Mouse (Mus musculus): ENCODE data around the gene Degs1.

The Degs1 gene

DNA sequence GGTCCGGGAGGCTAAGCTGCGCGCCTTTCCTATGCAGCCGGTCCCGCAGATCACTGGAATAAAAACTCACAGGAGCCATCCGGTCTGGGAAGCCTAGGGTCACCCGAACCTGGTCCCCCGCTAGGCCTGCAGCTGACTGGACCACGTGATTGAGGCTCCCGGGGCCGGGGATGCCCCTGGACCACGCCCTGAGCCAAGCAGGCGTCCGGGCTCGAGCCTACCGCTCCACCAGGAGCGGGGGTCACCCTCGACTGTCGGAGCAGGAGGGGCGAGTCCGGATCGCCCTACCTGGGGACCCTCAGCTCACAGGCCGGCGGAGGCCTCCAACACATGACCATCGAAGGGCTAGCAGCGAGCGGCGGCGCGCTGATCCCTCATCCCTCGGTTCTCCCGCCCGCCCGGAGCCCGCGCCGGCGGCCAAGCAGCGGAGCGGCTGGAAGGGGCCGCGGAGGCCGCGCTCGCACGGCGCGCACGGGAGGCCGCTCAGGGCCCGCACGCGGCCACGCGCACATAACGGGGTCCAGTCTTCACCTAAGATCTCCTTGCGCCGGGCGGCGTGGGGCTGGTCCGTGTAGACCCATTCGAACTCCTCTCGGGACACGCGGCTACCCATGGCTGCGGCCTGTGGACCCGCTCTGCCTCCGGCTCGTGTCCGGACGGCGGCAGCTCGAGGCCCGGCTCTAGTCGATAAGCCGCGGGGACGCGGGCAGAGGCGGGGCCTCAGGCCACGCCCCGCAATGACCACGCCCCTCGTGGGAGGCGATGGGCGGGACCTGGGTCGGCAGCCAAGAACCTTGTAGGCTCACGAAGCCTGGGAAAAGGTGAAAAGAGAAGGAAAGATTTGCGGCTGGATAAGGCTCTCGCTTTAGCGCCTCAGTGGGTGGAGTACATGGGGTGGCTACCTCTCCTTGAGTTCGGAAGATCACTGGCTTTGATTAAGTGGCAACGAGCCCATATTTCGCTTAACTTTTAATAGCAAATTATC is at the start of gene Degs1:
TSS of gene Degs1 (minus strand) at position 714 of the 985 bp plus-strand sequence.
- under 1% methylated on average over 92 of the region's 94 CpGs for WGBS

DNA sequence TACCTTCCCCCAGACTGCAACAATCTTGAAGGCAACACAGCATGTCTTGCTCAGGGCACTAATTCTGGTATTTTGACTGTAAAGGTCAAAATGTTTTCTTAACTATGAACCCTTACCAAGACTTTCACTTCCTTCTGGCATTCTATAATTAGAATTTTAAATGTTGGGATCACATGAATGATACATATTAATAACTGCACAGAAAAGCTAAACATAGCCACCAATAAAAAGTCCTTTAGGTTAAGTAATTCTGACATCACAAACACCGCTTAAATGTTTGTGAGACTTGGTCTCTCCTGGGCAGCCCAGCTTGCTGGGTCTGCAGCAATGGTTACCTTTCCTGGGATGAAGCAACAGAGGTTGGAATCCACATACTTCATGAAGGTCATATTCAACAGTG is 43.3 kb upstream of the Degs1 start:
- 94% methylated on average over 1 of the region's 1 CpGs for WGBS

DNA sequence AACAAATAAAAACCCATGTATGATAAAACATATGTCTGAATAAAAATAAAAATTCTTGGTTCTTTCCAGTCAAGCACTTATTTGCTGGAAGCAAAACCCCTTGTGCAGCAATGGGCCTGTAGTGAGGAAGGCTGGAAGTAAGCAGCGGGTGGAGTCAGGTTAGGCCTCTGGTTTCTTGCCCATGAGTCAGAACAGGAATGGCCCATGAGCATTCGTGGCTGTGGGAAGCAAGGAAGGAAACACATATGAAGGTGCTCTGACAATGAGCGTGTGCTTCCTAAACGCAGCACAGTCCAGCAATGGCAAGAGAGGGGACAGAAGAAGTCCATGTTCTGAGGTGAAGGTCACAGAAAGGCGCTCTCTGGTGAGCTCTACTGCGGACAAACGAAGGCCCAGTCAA is 41.9 kb upstream of the Degs1 start:
- WGBS: 93% methylated on average over 7 of the region's 7 CpGs

DNA sequence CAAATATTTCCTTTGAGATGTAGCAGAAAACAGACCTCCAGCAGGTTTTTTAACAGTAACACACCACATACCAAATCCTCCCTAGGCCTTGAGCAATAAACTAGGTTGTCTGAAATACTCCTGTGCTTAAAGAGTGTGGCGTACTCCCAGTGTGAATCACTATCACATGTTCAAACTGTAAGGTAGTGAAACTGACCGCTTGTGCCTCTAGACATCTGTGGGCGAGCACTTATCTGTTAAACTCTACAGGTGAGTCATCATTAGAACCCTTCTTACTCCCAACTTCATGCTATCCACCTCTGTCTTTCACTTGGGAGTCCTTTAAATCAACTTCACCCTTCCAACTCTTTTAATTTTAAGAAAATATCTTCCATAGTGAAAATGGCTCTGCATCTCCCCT is 40.5 kb upstream of the Degs1 start:
- 86% methylated on average over 3 of the region's 3 CpGs for WGBS

DNA sequence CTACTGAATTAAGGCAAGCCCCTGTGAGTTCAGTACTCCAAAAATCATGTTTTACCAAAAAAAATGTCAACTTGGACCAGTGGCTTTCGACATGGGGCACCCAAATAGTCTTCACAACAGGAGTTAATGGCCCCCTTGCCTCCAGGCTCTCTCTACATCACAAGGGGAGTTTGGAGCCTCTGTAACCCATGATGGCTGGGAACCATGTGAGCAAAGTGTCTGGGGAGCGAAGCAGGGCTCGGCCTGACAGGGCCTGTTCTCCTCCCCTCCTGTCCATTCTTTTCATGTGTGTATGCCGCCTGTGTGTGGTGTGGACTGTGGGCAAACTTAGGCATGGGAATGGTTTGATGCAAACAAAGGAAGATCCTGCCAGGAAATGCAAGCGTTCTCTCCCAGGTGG is 31.6 kb upstream of the Degs1 start:
- WGBS: 97% methylated on average over 5 of the region's 5 CpGs

DNA sequence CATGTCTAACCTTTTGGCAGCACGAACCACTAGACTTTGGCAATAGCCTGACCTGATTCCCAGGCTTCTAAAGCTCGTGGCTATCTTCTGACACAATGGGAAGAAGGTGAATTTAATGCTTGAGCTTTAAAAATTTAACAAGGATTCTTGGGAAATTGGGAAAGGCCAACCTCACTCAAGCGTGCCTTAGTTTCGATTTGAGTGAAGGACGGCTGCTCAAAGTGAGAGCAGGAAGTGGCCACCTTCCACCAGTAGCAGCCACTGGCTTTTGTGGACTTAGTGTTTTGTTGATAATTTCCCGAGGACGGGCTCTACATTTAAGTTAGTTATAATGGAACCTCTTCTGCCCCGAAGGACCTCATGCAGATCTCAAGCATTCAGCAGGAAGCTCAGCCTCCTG is 30.6 kb upstream of the Degs1 start:
- WGBS: 89% methylated on average over 8 of the region's 8 CpGs

DNA sequence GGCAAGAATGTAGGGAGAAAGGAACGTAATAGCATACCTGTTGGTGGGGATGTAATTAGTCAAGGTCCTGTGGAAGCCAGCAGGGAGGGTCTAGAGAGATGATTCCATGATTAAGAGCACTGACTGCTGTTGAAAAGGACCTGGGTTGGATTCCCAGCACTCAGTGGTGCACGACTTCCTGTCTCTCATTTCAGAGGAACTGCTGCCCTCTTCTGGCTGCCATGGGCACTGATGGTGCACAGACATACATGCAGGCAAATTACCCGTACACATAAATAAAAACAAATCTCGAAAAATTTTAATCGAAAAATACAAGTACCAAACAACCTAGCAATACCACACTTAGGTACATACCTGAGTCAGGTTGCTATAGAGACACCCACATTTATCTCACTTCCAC is 28.8 kb upstream of the Degs1 start:
- WGBS: 96% methylated on average over 5 of the region's 5 CpGs

DNA sequence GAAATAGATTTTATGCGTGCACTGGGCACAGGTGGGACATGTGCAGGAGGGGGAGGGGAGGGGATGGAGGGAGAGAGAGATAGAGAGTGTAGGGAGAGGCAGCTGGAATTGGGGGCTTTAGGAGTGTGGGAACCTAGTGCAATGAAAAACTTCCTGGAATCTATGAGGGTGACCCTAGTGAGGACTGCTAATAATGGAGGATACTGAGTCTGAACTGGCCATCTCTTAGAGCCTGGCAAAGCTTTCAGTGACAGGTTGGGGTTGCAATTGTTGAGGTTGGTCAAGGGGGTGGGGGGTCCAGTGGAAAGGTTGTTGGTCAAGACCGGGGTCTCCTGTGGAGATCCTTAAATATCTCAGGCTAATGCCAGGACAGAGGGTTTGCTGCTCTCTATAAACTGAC is 27.7 kb upstream of the Degs1 start:
- 91% methylated on average over 2 of the region's 2 CpGs for WGBS

DNA sequence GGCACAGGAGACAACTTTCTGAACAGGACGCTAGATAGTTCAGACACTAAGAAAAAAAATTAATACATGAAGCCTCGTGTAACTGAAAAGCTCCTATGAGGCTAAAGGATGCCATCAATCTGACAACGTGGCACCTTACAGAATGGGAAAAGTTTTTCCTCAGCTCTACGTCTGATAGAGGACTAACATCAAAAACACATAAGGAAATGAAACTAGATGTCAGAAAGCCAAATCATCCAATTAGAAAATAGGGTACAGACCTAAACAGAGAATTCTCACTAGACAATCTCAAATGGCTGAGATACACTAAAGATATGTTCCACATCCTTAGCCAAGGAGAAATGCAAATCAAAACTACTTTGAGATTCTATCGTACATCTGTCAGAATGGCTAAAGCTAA is 26.8 kb upstream of the Degs1 start:
- WGBS: 73% methylated on average over 5 of the region's 5 CpGs

DNA sequence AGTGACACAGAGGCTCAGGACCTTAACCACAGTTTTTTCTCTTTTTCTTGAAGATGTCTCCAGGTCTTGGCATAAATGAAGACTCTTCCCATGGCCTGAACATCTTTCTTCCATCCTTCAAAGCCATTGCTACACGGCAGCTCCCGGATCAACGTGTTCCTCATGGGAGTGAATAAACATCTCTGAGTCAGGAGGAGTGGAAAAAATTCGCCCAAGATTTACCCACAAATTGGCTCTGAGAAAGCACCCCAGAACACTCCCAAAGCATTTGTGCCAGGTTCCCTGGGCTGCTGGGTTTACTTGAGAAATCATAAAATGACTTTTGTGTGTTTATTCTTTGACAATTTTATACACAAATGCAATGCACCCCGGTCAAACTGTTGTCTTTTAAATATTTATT is 20.3 kb upstream of the Degs1 start:
- WGBS: 70% methylated on average over 5 of the region's 5 CpGs

DNA sequence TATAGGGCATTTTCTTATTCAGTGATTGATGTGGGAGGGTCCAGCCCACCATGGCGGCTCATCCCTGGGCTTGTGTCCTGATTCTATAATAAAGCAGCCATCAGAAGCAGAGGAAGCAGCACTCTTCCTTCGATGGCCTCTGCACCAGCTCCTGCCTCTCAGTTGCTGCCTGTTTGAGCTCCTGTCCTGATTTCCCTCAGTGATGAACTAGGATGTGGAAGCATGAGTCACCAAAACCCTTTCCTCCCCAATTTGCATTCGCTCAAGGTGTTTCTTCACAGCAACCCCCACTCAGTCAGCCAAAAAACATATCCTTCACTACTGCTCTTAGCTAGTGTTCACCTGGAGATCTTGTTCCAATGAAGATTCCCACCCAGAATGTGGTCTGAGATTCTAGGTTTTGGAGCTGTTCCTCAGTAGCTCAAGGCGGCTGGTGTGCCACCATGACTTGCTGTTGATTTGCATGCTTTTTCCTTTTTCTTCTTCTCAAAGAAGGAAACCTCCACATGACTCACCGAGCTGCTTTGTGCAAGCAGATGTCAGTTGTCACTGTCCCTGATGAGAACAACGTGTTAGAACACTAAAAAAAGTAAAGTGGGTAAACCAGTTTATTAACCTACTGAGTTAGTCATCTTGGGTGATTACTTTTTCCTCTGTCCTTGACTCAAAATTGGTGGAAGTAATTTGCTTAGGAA is 19.7 kb upstream of the Degs1 start:
- 46% methylated on average over 6 of the region's 6 CpGs for WGBS

DNA sequence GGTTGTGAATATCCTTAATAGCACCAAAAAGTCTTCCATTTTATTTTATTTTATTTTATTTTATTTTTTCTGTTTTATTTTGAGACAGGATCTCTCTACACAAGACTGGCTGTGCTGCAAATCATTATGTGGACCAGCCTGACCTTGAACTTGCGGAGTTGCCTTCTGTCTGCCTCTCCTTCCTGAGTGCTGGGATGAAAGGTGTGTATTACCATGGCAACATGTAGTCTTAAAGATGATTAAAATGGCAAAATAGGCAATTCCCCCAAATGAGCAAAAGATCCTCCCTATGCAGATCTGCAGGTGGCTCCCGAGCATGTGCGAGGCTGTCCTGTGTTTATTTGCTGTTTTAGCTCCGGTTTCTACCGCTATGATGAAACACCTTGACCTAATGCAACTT is 15.2 kb upstream of the Degs1 start:
- 92% methylated on average over 5 of the region's 5 CpGs for WGBS

DNA sequence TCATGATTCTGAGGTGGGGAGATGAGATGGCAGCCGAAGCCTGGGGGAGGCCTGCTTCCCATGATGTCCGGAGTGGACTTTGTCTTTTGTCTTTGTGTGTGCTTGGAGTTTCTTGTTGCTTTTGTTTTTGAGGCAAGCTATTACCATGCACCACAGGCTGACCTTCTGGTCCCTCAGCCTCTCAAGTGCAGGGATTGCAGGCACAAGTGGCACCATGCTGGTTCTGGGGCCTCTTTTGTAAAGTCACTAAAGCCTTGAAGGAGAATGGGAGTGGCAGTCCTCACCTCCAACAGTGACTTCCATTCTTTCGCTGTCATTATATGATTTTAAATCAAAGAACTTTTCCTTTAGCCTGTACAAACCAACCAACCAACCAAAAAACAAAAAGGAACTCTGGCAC is 14.6 kb upstream of the Degs1 start:
- 67% methylated on average over 3 of the region's 3 CpGs for WGBS

DNA sequence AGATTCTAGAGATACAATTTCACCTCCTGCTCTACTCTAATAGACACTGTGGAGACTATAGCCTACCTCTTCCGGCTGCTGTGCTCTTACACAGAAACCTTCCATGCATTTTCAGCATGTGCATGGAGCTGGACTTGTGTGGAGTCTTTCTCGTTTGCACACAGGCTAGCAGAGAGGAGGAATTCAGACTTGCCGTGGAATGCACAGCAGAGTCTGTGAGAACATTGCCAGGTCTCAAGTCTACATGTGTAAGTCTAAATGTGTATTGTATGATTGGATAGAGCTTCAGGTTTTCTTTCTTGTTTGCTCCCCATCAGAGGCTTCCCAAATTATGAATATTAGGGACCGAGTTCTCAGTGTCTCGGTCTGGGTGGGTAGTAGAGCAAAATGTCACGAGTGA is 14.2 kb upstream of the Degs1 start:
- WGBS: 79% methylated on average over 6 of the region's 6 CpGs

DNA sequence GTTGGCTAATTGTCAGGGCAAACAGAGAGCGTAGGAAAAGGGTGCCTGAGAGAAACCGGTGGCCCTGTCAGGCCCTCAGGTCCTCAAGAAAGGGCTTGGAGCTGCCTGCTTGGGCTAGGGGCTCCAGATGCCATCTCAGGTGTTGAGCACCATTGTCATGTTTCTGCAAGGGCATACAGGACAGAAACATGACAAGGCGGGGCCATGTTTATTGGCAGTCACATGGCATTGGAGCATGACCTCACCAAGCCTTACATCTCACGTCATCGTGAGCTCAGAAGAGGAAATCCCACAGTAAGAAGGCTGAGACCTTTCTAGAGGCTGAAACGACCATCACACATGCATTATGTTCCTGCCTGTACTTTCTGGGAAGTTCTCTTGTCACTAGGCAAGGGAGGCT is 13.5 kb upstream of the Degs1 start:
- WGBS: 93% methylated on average over 6 of the region's 6 CpGs

DNA sequence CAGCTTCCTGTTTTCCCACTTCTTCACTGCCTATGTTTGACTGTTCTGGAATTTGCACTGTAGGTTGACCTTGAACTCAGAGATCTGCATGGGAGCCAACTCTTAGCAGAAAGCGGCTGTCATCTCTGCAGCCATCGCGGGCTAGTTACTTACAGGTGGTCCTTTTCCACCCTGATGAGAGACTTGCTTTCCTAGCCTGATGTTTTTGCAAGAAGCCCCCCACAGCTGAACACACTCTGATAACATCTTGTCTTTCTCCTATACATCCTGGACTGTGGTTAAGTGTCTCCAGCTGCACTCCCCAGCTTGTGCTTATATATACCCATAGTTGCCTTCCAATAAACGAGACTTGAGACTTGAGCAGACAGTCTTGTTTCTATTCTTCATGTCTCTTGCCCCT is 9.7 kb upstream of the Degs1 start:
- 86% methylated on average over 4 of the region's 4 CpGs for WGBS

DNA sequence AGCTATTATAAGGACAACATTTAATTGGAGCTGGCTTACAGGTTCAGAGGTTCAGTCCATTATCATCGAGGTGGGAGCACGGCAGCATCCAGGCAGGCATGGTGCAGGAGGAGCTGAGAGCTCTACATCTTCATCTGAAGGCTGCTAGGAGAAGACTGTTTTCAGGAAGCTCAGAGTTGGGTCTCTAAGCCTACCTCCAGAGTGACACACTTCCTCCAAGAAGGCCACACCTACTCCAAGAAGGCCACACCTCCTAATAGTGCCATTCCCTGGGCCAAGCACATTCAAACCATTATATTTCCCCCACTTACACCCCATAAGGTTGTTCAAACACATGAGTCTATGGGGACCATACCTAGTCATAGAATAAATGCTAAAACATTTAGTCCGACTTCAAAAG is 8.1 kb upstream of the Degs1 start:
- WGBS: 95% methylated on average over 3 of the region's 3 CpGs

DNA sequence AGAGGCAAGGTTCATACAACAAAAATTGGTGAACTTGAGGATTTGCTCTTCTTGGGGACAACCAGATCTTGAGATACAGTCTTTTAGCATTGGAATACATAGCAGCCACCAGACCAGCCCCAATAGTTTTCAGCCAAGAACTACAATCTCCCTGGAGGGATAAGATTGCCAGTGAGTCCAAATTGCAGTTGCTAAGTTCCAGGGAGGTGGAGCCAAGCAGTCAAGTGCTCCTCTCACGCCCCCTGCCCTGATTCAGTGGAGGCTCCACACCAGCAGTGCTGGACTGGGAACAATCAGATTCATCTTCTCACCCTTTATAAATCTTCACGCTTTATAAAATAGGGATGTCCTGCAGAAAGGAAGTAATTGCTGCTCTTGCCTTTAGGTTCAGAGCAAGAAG is 7.2 kb upstream of the Degs1 start:
- 80% methylated on average over 2 of the region's 2 CpGs for WGBS

DNA sequence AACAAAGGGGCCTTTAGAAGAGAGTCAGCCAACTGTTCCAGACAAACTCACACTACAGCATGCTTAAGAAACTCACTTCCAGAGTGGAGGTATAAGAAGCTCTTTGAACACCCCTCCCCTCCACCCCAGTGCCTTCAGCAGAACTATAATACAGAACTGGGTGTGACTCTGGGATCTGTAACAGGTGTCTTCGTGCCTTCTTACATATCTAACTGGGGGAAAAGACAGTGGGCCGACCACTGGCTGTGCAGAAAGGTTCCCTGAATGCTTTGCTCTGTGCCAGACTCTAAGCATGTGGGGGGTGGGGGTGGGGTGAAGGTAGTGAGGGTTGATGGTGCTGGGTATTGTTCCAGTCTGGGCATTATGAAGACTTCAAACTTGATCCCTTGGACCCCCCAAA is 6.0 kb upstream of the Degs1 start:
- 69% methylated on average over 2 of the region's 2 CpGs for WGBS

DNA sequence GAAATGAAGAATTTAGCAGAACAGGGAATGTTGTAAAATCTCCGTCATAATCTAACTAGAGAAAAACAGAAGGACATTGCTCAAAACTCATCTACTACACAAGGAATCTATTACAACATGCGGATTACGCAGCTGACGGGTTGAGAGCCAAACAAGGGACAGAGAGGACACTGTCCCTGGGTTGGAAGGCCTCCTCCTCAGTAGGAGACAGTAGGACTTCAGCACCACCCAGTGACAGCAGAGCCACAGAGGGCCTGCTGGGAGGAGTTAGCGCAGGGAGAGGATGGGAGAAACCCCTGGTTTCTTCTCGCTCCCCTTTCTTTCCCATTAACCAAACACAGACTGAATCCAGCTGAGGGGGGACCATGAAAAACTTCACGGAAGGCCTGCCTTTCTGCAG is 5.2 kb upstream of the Degs1 start:
- 77% methylated on average over 7 of the region's 7 CpGs for WGBS

DNA sequence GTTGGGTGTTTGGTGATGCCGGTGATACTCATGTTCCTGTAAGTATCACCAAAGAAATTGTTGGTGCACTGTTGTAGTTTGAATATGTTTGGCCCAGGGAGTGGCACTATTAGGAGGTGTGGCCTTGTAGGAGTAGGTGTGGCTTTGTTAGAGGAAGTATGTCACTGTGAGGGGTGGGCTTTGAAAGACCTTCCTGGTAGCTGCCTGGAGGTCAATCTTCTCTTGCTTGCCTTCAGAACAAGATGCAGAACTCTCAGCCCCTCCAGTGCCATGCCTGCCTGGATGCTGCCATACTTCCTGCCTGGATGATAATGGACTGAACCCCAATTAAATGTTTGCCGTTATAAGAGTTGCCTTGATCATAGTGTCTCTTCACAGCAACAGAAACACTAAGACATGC is 2.2 kb upstream of the Degs1 start:
- 95% methylated on average over 2 of the region's 2 CpGs for WGBS

DNA sequence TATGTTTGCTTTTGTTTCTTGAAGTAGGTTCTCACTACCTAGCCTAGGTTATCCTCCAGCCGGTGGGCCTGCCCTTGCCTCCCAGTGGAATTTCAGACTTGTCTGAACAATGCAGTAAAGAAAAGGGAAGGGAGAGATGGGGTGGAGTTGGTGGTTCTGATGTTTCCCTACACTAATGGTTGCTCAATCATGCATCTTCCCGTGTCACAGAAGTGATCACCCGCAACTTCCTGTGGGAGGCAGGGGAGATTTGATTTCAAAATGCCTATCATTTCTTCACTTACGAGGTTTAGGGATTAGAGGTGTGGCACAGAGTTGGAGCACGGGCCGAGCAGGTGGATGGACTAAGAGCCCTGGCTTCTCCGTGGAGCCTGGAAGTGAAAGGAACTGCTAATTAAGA is 627 bp upstream of the Degs1 start:
- 40% methylated on average over 7 of the region's 7 CpGs for WGBS

DNA sequence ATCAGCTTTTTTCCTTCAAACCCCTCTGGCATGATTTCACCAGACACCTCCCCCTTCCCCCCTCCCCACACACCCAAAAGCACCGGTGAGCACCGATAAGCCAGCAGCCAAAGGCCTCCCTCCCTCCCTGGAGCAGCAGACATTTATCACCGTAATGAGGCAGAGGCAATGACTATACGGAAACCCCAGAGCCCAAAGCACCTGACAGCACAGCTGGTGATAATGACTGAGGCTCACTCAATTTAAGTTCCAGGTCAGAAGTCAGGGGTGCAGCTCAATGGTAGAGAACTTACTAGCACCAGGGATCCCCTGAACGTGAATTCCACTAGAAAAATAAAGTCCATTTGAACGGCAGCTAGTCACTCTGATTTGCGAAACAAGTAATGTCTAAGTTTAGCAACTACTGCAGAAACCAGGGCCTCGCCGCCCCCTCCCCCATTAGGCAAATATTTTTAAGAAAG is 1.3 kb downstream of the Degs1 start:
- WGBS: 33% methylated on average over 9 of the region's 9 CpGs

Data from cerebral cortex, adult 2 months (tissue).